In the genomic region with DNA sequence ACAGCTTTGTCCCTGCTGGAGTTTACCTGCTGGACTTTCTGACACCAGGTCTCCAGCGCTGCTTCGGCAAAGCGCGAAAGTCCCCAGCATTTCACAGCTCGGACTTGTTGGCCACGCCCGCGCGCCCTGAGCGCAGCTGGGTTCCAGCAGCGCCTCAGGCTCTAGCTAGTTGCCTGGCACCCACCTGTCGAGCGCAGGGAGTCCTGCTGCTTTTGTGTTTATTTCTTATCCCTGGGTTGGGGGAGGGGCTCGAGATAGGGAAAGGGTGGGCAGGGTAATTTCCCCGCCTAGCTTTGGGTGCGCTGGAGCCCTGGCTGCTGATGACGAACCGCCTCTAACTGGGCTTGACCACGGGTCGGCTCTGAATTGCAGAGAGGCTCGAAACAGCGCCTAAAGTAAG, we compare ENCODE assay signal across 36 mouse cellular contexts. TPM values are rescaled to one million over a fixed set of nuclear protein-coding genes. Genes with fewer than 3 reads are reported as not detected.
DNase-seq lines count a peak whose midpoint lies in the region; ATAC-seq lines count a peak whose summit lies in the region.
"Had no signal": no experiment of that assay in that cellular context is flagged by ENCODE, and none has a peak within 500 bp of the region (broad histone marks: within the 10 kb centered on the region; RNA-seq: fewer than 3 reads in every experiment).

No protein-coding gene starts in this region.

- H3K4me2 ChIP-seq in midbrain, embryonic 13.5 days (replicated peaks): no peak overlapping the region
- H3K4me2 ChIP-seq in embryonic facial prominence, embryonic 13.5 days: no peak overlapping the region
- no peak overlapping the region for H3K4me2 ChIP-seq in heart, embryonic 11.5 days
- H3K4me2 ChIP-seq: hindbrain, embryonic 12.5 days; limb, embryonic 13.5 days; liver, embryonic 12.5 days had no signal

- WGBS in midbrain, embryonic 10.5 days: 1% methylated on average over 22 of the region's 22 CpGs
- WGBS in midbrain, embryonic 13.5 days: 2% methylated on average over 22 of the region's 22 CpGs
- WGBS in embryonic facial prominence, embryonic 13.5 days: under 1% methylated on average over 22 of the region's 22 CpGs
- WGBS in heart, embryonic 11.5 days (ENCODE audit: insufficient replicate concordance): 1% methylated on average over 22 of the region's 22 CpGs

- no peaks in the 10 kb centered on the region for H3K36me3 ChIP-seq in midbrain, embryonic 10.5 days
- H3K36me3 ChIP-seq in midbrain, embryonic 13.5 days: no peaks in the 10 kb centered on the region
- no peaks in the 10 kb centered on the region for H3K36me3 ChIP-seq in embryonic facial prominence, embryonic 13.5 days
- no peaks in the 10 kb centered on the region for H3K36me3 ChIP-seq in heart, embryonic 11.5 days (ENCODE audit: control insufficient read depth, insufficient read depth, low read length)
- H3K36me3 ChIP-seq: forebrain, embryonic 10.5 days; hindbrain, embryonic 12.5 days; limb, embryonic 13.5 days; liver, embryonic 12.5 days had no signal

- peaks cover 45% of the 10 kb centered on the region for H3K4me1 ChIP-seq in midbrain, embryonic 10.5 days
- peaks cover 29% of the 10 kb centered on the region for H3K4me1 ChIP-seq in midbrain, embryonic 13.5 days (replicated peaks)
- peaks cover 38% of the 10 kb centered on the region for H3K4me1 ChIP-seq in embryonic facial prominence, embryonic 13.5 days
- H3K4me1 ChIP-seq in heart, embryonic 11.5 days (ENCODE audit: control insufficient read depth, insufficient read depth, low read length): no peaks in the 10 kb centered on the region
- H3K4me1 ChIP-seq: liver, embryonic 12.5 days; megakaryocyte, embryonic 14.5 days had no signal

- H3K27me3 ChIP-seq in midbrain, embryonic 10.5 days (ENCODE audit: low read depth, poor library complexity, severe bottlenecking): peaks cover 100% of the 10 kb centered on the region
- H3K27me3 ChIP-seq in midbrain, embryonic 13.5 days: peaks cover 100% of the 10 kb centered on the region
- peaks cover 100% of the 10 kb centered on the region for H3K27me3 ChIP-seq in embryonic facial prominence, embryonic 13.5 days
- peaks cover 96% of the 10 kb centered on the region for H3K27me3 ChIP-seq in heart, embryonic 11.5 days (ENCODE audit: control insufficient read depth, insufficient read depth, low read length)

- peak; percentile 24 for DNase-seq in embryo, embryonic 11 days
- DNase-seq in embryo, embryonic 9.5 days (ENCODE audit: extremely low spot score): no peak
- DNase-seq in midbrain, embryonic 10.5 days (ENCODE audit: low spot score): peak; percentile 21
- no peak for DNase-seq in layer of hippocampus, adult 9-10 months (ENCODE audit: low spot score)
- DNase-seq in adrenal gland, postnatal 36 days: no peak
- DNase-seq: adrenal gland, adult 2 months; cerebellum, adult 11 months; cerebellum, adult 9-10 months; cerebellum, postnatal 36 days; forebrain, postnatal 0 days; heart, postnatal 14 days; kidney, adult 9 months; kidney, postnatal 10 days; liver, postnatal 0 days; lung, postnatal 36 days; midbrain, embryonic 14.5 days; right cerebral cortex, postnatal 4 days; thymus, adult 18-20 months; thymus, postnatal 36 days had no signal

- no peaks in the 10 kb centered on the region for H3K9me3 ChIP-seq in midbrain, embryonic 10.5 days (replicated peaks)
- no peaks in the 10 kb centered on the region for H3K9me3 ChIP-seq in midbrain, embryonic 13.5 days
- no peaks in the 10 kb centered on the region for H3K9me3 ChIP-seq in embryonic facial prominence, embryonic 13.5 days
- H3K9me3 ChIP-seq in heart, embryonic 11.5 days (replicated peaks; ENCODE audit: control insufficient read depth, low read length): no peaks in the 10 kb centered on the region
- H3K9me3 ChIP-seq: forebrain, embryonic 10.5 days; hindbrain, embryonic 12.5 days; limb, embryonic 13.5 days; liver, embryonic 12.5 days had no signal

- ATAC-seq in midbrain, embryonic 13.5 days: no peak
- no peak for ATAC-seq in embryonic facial prominence, embryonic 13.5 days (ENCODE audit: insufficient number of reproducible peaks, insufficient read depth, low FRiP score, low TSS enrichment, low read depth)
- ATAC-seq in heart, embryonic 11.5 days (replicated peaks; ENCODE audit: insufficient number of reproducible peaks, low FRiP score, low TSS enrichment): no peak
- ATAC-seq: activated CD4-positive, CD25-positive, alpha-beta regulatory T cell, adult 4 months; forebrain, postnatal 0 days; intestine, postnatal 0 days; liver, embryonic 12.5 days; liver, postnatal 0 days had no signal

- H3K4me3 ChIP-seq in midbrain, embryonic 10.5 days: no peak overlapping the region
- H3K4me3 ChIP-seq in midbrain, embryonic 13.5 days (replicated peaks): no peak overlapping the region
- H3K4me3 ChIP-seq in embryonic facial prominence, embryonic 13.5 days: 0 out of 2 replicates have a peak overlapping the region, but pooled peaks have one; percentile 3
- no peak overlapping the region for H3K4me3 ChIP-seq in heart, embryonic 11.5 days (ENCODE audit: low read depth, low read length)
- H3K4me3 ChIP-seq: forebrain, embryonic 10.5 days; hindbrain, embryonic 12.5 days; liver, embryonic 12.5 days; megakaryocyte, embryonic 14.5 days had no signal

- no peak overlapping the region for H3K27ac ChIP-seq in midbrain, embryonic 10.5 days (replicated peaks)
- no peak overlapping the region for H3K27ac ChIP-seq in midbrain, embryonic 13.5 days
- no peak overlapping the region for H3K27ac ChIP-seq in embryonic facial prominence, embryonic 13.5 days
- no peak overlapping the region for H3K27ac ChIP-seq in heart, embryonic 11.5 days (ENCODE audit: low read depth, low read length)
- H3K27ac ChIP-seq: forebrain, embryonic 10.5 days; hindbrain, embryonic 12.5 days; limb, embryonic 13.5 days; liver, embryonic 12.5 days; stomach, postnatal 0 days had no signal

- no peak overlapping the region for H3K9ac ChIP-seq in midbrain, embryonic 13.5 days (replicated peaks)
- no peak overlapping the region for H3K9ac ChIP-seq in embryonic facial prominence, embryonic 13.5 days
- no peak overlapping the region for H3K9ac ChIP-seq in heart, embryonic 11.5 days (ENCODE audit: low read depth, low read length)
- H3K9ac ChIP-seq: forebrain, postnatal 0 days; hindbrain, embryonic 12.5 days; limb, embryonic 13.5 days; liver, embryonic 12.5 days; liver, postnatal 0 days had no signal

RNA-seq across cellular contexts. Expression of gene Dio3, which starts 1.5 kb away (rescaled TPM):
- polyA plus RNA-seq in midbrain, embryonic 10.5 days (2016; fragmentation: Nextera tagmentation; extraction: Ambion mirVana): 0.78 and 0.85 TPM in 2 replicates
- 1.4 and 1.8 TPM in 2 replicates for polyA plus RNA-seq in midbrain, embryonic 13.5 days (2015; fragmentation: Nextera tagmentation; extraction: Ambion mirVana)
- 4.9 and 5.1 TPM in 2 replicates for polyA plus RNA-seq in embryonic facial prominence, embryonic 13.5 days (2015; fragmentation: Nextera tagmentation; extraction: Ambion mirVana)
- 0.20 TPM in 1 of 2 replicates, not detected in the other for polyA plus RNA-seq in heart, embryonic 11.5 days (2014; fragmentation: Nextera tagmentation; extraction: Ambion mirVana)
- 1 to 10 TPM in 1 of 2 experiments, under 1 TPM in 1; 0.82 to 1.6 TPM for total RNA-seq in adrenal gland, postnatal 36 days (2021)
- total RNA-seq: CH12.LX; heart, adult 8-10 months; heart, postnatal 14 days; monocyte, adult 5-6 weeks; neutrophil, adult 5-6 weeks had no signal
- polyA plus RNA-seq: activated CD4-positive, CD25-positive, alpha-beta regulatory T cell, adult 4 months; C2C12; heart, embryonic 14.5 days had no signal

Comparison
In these comparisons a context has a peak if more than half of its experiments do, and no peak if none do; other contexts are left out.
1. DNase-seq: peak in embryo, embryonic 11 days (single experiment) and midbrain, embryonic 10.5 days (single experiment); none in embryo, embryonic 9.5 days (single experiment), layer of hippocampus, adult 9-10 months (single experiment) and adrenal gland, postnatal 36 days (0 of 2).